Mouse (Mus musculus): ENCODE data around the gene Epha4. TPM values are rescaled to one million over a fixed set of nuclear protein-coding genes. Genes with fewer than 3 reads are reported as not detected.

The Epha4 gene
- total and polyA plus RNA-seq, 3 experiments: 3.9 to 26.0 (median 13.0) TPM

DNA sequence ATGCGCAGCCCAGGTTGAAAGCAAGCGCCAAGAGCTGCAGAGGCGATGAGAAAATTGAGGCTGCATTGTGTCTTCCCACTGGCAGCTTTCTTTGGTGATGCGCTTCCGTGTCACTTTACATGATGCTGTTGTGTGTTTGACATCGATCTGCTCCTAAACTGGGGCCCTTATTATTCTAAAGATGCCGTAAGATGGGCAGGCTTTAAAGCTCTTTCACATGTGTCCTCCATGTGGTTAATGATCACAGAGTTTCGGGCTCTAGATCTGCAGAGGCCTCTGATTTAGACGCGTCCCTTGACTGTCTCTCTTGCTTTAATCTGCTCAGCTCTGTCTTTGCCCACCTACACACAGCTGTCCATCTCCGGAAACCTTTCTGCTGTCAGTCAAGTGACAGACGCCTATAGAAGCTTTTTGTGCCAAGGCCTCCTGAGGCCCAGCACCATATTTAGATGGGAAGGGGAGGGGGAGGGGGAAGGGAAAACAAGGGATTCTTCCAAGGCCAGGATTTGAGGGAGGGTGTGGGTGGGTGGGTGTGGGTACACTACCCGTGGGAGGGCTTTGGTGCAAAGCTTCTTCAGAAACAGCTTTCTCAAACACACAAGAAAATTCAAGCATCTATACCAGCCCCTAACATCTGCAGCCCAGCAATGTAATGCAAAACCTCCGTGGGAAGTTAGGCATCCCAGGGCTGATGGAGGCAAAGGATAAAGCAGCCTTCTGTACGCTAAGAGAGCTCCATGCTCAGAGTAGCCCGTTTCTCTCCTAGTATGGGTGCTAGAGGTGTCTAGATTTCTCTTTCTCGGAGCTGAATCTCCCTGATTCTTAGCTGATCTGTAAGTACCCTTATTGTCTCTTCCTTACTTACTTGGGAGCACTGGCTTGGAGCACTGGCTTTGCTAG lies 7.0 kb upstream of the Epha4 start:
- H3K27ac ChIP-seq (ENCODE audit: insufficient read depth, low read depth): no peak overlapping the region
- in situ Hi-C loops (cut with MboI; ENCODE audit: low pct_ligation_motif_present, low pct_unique_long_range_greater_than_20kb, low sequenced_read_pairs) (loop anchor here (25.0 kb wide), 2 partner anchors 335 to 435 kb away; no protein-coding TSS in a partner anchor), dilution Hi-C loops (cut with MboI; ENCODE audit: extremely low pct_ligation_motif_present, extremely low pct_unique_long_range_greater_than_20kb, low sequenced_read_pairs) (no loop called here)
- no peak overlapping the region for H3K4me2 ChIP-seq (ENCODE audit: insufficient read depth, low read depth, poor library complexity, severe bottlenecking)
- H3K27me3 ChIP-seq (replicated peaks): no peaks in the 10 kb centered on the region
- H3K36me3 ChIP-seq (replicated peaks in 1 of 2; ENCODE audit: control insufficient read depth in 1 of 2, insufficient read depth in 1 of 2, low read length in 1 of 2): no peaks in the 10 kb centered on the region
- DNase-seq (ENCODE audit: extremely low read depth): no peak
- no peak overlapping the region for H3K4me3 ChIP-seq (replicated peaks in 1 of 3; ENCODE audit: low read depth in 2 of 3, low read length in 2 of 3, poor library complexity in 1 of 3)
- peaks cover 4 to 16% of the 10 kb centered on the region in 2 experiments; a peak in 3 of 4 replicates for H3K4me1 ChIP-seq (ENCODE audit: control insufficient read depth in 1 of 2, insufficient read depth in 2 of 2)
- no peaks in the 10 kb centered on the region for H3K79me2 ChIP-seq (replicated peaks; ENCODE audit: control insufficient read depth, extremely low read depth, insufficient read depth, poor library complexity, severe bottlenecking)
- TF ChIP-seq MEF2A (IDR thresholded peaks at IDR 0.05; ENCODE audit: borderline replicate concordance, low read depth, low read length) (no peak), MAFK (IDR thresholded peaks at IDR 0.05; ENCODE audit: insufficient replicate concordance, low read length) (no peak), SIN3A (IDR thresholded peaks at IDR 0.05; ENCODE audit: low read length) (no peak), CTCF (conservative IDR thresholded peaks at IDR 0.05 in 1 of 2, IDR thresholded peaks at IDR 0.05 in 1 of 2; ENCODE audit: low read depth in 2 of 2, low read length in 2 of 2) (no peak), CHD2 (IDR thresholded peaks at IDR 0.05; ENCODE audit: low read length) (no peak), ZKSCAN1 (IDR thresholded peaks at IDR 0.05; ENCODE audit: borderline replicate concordance, low read depth, low read length) (no peak)
- H3K9ac ChIP-seq (ENCODE audit: insufficient read depth, low read depth): no peak overlapping the region
- no peaks in the 10 kb centered on the region for H3K9me3 ChIP-seq (replicated peaks; ENCODE audit: low read length)

DNA sequence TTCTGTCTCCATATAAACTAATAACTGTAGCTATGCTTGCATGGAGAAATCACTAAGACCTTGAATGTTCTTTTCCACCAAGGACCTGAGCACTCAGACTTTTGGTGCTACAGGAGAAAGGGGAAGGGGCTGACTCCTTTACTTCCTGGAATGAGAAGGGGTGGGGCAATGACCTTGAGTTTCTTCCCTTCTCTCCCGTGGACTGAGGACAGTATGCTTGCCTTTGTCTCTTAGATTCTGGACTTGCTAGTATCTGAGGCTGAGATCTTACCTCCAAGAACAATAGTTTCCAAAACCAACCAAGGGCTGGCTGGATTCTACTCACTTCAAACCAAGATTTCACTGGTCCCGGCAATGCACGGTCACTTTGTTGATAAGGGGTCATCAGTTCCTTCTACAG lies 3.8 kb upstream of the Epha4 start:
- Histone ChIP-seq H3K9me3 (replicated peaks; ENCODE audit: low read length) (no peaks in the 10 kb centered on the region), H3K27me3 (replicated peaks) (no peaks in the 10 kb centered on the region), H3K36me3 (replicated peaks in 1 of 2; ENCODE audit: control insufficient read depth in 1 of 2, insufficient read depth in 1 of 2, low read length in 1 of 2) (no peaks in the 10 kb centered on the region), H3K9ac (ENCODE audit: insufficient read depth, low read depth) (no peak overlapping the region), H3K4me1 (ENCODE audit: control insufficient read depth in 1 of 2, insufficient read depth in 2 of 2) (peaks cover 0 to 10% of the 10 kb centered on the region in 2 experiments; a peak in 2 of 4 replicates), H3K4me3 (replicated peaks in 1 of 3; ENCODE audit: low read depth in 2 of 3, low read length in 2 of 3, poor library complexity in 1 of 3) (no peak overlapping the region), H3K27ac (ENCODE audit: insufficient read depth, low read depth) (no peak overlapping the region), H3K79me2 (replicated peaks; ENCODE audit: control insufficient read depth, extremely low read depth, insufficient read depth, poor library complexity, severe bottlenecking) (peaks cover 10% of the 10 kb centered on the region), H3K4me2 (ENCODE audit: insufficient read depth, low read depth, poor library complexity, severe bottlenecking) (no peak overlapping the region)
- TF ChIP-seq ZMIZ1 (IDR thresholded peaks at IDR 0.05; ENCODE audit: low read depth, low read length) (no peak), POLR2A (IDR thresholded peaks at IDR 0.05; ENCODE audit: low read depth, low read length) (no peak), USF2 (conservative IDR thresholded peaks at IDR 0.05; ENCODE audit: low read depth, low read length) (no peak), JUND (conservative IDR thresholded peaks at IDR 0.05; ENCODE audit: low read depth, low read length) (no peak), ETS1 (conservative IDR thresholded peaks at IDR 0.05; ENCODE audit: low read depth, low read length) (no peak), KAT2A (IDR thresholded peaks at IDR 0.05; ENCODE audit: insufficient replicate concordance, low read length) (no peak), E2F4 (IDR thresholded peaks at IDR 0.05; ENCODE audit: insufficient replicate concordance, low read depth, low read length) (no peak), SMC3 (IDR thresholded peaks at IDR 0.05; ENCODE audit: low read depth, low read length) (no peak), IRF4 (IDR thresholded peaks at IDR 0.05; ENCODE audit: low read depth, low read length) (no peak), MAX (IDR thresholded peaks at IDR 0.05; ENCODE audit: low read length) (no peak), MXI1 (IDR thresholded peaks at IDR 0.05; ENCODE audit: low read depth, low read length) (no peak), RCOR1 (conservative IDR thresholded peaks at IDR 0.05; ENCODE audit: low read depth, low read length) (no peak), BHLHE40 (IDR thresholded peaks at IDR 0.05; ENCODE audit: low read depth, low read length) (no peak), MAZ (IDR thresholded peaks at IDR 0.05; ENCODE audit: low read depth, low read length) (no peak), MYC (IDR thresholded peaks at IDR 0.05; ENCODE audit: low read depth, low read length) (no peak)
- in situ Hi-C loops (cut with MboI; ENCODE audit: low pct_ligation_motif_present, low pct_unique_long_range_greater_than_20kb, low sequenced_read_pairs): loop anchor here (25.0 kb wide), 2 partner anchors 331 to 431 kb away; no protein-coding TSS in a partner anchor
- DNase-seq (ENCODE audit: extremely low read depth): no peak
- dilution Hi-C loops (cut with MboI; ENCODE audit: extremely low pct_ligation_motif_present, extremely low pct_unique_long_range_greater_than_20kb, low sequenced_read_pairs): no loop called here
